Mouse (Mus musculus): ENCODE results near the gene 1190005I06Rik. TPM values are rescaled to one million over a fixed set of nuclear protein-coding genes. Genes with fewer than 3 reads are reported as not detected.
A peak's percentile ranks its signal among the peaks of the same experiment; 100 is the strongest.

The 1190005I06Rik gene
- total and polyA plus RNA-seq, 2 experiments = 11.9 to 12.0 TPM

DNA sequence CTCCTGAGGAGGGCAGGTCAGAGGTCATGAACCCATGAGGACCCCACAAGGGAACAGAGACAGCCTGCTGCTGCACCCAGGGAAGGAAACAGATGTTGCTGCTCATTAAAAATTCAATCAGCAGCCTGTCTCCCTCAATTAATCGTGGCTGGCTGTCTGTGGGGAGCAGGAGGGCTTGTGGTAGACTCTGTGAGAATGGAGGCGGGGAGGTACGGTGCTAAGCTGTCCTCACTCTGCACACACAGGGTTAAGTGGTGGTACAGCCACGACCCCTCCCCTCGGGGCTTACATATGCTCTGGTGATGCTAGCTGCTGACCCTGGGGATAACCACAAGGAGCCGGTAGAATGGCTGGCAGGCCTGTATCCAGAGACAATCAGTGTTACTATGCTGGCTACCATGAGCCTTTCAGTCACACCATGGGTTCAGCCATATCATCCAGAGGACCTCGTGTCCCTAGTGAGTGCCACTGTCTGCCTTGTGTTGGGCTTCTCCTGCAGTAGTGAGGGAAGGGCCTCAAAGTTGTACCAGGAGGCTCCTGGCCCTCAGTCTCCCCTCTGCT, 82.2 kb downstream of the 1190005I06Rik start:
- peaks cover 4% of the 10 kb centered on the region for H3K79me2 ChIP-seq (ENCODE audit: control insufficient read depth, insufficient read depth, low read length)
- H3K9ac ChIP-seq (ENCODE audit: low read depth, low read length) = no peak overlapping the region
- no peak for TF ChIP-seq CTCF (IDR thresholded peaks at IDR 0.05; ENCODE audit: low read depth, low read length)
- no peak for TF ChIP-seq POLR2A (IDR thresholded peaks at IDR 0.05; ENCODE audit: extremely low read depth, insufficient read depth, low read length)
- H3K36me3 ChIP-seq (ENCODE audit: control insufficient read depth, insufficient read depth, low read length) = peaks cover 3% of the 10 kb centered on the region; the same call in 1 of the 2 replicates
- H3K27me3 ChIP-seq (ENCODE audit: control insufficient read depth, insufficient read depth, low read length) = no peaks in the 10 kb centered on the region
- H3K27ac ChIP-seq (replicated peaks; ENCODE audit: insufficient read depth, low read depth, low read length) = no peak overlapping the region
- 0 out of 2 replicates have a peak, but pooled peaks cover 1% of the 10 kb centered on the region for H3K4me1 ChIP-seq (ENCODE audit: control insufficient read depth, insufficient read depth, low read length)
- no peak for DNase-seq (ENCODE audit: extremely low read depth, low read depth, low spot score)
- WGBS = 81% methylated on average over 7 of the region's 7 CpGs
- no peak overlapping the region for H3K4me3 ChIP-seq (ENCODE audit: insufficient read depth, low read depth, low read length)

DNA sequence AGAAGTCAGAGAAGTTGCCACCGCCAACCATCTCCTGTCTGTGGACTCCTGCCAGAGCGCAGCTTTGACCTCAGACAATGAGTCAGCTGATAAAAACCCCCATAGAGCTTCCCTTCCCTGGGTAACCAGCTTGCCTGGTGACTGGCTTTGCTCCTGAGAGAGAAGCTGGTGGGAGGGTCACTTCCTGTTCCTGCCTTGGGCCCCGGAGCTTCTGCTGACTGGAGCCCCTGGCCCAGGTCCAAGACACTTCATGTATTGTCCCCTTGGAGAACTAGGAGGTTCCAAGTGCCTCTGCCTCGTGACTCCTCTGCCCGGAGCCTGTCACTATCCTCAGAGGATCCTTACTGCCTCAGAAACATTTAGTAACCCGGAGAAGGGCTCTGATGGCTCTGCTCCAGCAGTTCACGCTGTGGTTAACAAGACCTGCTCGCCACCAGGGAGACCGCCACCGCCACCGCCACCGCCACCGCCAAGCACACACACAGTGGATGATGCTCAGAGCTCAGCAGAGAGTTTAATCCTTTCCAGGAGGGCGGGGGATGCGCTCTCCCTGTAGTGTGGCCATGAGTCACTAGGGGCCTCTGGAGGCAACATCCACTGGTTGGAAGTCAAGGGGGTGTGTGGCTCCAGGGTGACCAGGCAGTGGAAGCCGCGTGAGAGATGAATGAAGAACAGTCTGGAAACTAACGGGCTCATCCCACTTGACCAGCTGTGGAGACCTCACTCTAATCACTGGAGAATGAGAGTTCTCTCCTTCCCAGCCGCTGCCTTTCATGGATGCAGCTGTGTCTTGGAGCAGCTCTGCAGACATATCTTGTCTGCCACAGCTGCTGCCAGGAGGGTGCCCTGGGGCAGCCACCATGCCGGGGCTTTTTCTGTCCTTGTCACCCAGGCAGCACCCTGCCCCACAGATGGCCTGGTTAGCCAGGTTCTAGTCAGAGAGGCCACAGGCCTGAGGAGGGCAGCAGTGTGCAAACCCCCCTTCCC, 83.3 kb downstream of the 1190005I06Rik start:
- H3K36me3 ChIP-seq (ENCODE audit: control insufficient read depth, insufficient read depth, low read length) = peaks cover 3% of the 10 kb centered on the region; the same call in 1 of the 2 replicates
- TF ChIP-seq CTCF (IDR thresholded peaks at IDR 0.05; ENCODE audit: low read depth, low read length) (no peak), POLR2A (IDR thresholded peaks at IDR 0.05; ENCODE audit: extremely low read depth, insufficient read depth, low read length) (no peak)
- H3K9ac ChIP-seq (ENCODE audit: low read depth, low read length) = 0 out of 2 replicates have a peak overlapping the region, but pooled peaks have one; percentile 25
- H3K27ac ChIP-seq (replicated peaks; ENCODE audit: insufficient read depth, low read depth, low read length) = no peak overlapping the region
- DNase-seq (ENCODE audit: extremely low read depth, low read depth, low spot score) = peak; percentile 60
- H3K79me2 ChIP-seq (ENCODE audit: control insufficient read depth, insufficient read depth, low read length) = peaks cover 9% of the 10 kb centered on the region
- no peaks in the 10 kb centered on the region for H3K27me3 ChIP-seq (ENCODE audit: control insufficient read depth, insufficient read depth, low read length)
- 60% methylated on average over 20 of the region's 20 CpGs for WGBS
- H3K4me1 ChIP-seq (ENCODE audit: control insufficient read depth, insufficient read depth, low read length) = peaks cover 3% of the 10 kb centered on the region
- H3K4me3 ChIP-seq (ENCODE audit: insufficient read depth, low read depth, low read length) = no peak overlapping the region

DNA sequence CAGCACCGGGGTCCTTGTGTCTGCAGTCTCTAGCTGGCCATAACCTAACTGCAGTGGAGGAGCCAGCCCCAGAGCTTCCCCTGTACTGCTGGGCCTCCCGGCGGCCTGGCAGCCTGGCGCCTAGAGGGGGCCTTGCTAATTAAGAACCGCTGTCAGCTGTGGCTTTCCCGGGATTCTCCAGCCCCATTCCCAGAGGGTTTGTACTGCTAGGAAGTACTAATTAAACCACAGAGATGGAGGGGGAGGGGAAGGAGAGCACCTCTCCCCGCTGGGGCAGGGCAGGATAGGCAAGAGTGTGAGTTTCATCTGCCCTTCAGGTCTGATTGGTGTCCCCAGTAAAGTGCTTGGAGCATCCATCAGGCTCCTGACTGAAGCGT, 84.1 kb downstream of the 1190005I06Rik start:
- no peak for DNase-seq (ENCODE audit: extremely low read depth, low read depth, low spot score)
- H3K4me1 ChIP-seq (ENCODE audit: control insufficient read depth, insufficient read depth, low read length) = peaks cover 3% of the 10 kb centered on the region
- no peak overlapping the region for H3K9ac ChIP-seq (ENCODE audit: low read depth, low read length)
- no peaks in the 10 kb centered on the region; the same call in 1 of the 2 replicates for H3K36me3 ChIP-seq (ENCODE audit: control insufficient read depth, insufficient read depth, low read length)
- H3K27ac ChIP-seq (replicated peaks; ENCODE audit: insufficient read depth, low read depth, low read length) = peak overlapping the region; percentile 33; the same call in 1 of the 2 replicates
- no peak overlapping the region for H3K4me3 ChIP-seq (ENCODE audit: insufficient read depth, low read depth, low read length)
- peaks cover 9% of the 10 kb centered on the region for H3K79me2 ChIP-seq (ENCODE audit: control insufficient read depth, insufficient read depth, low read length)
- WGBS = 71% methylated on average over 8 of the region's 8 CpGs
- no peak for TF ChIP-seq CTCF (IDR thresholded peaks at IDR 0.05; ENCODE audit: low read depth, low read length)
- TF ChIP-seq POLR2A (IDR thresholded peaks at IDR 0.05; ENCODE audit: extremely low read depth, insufficient read depth, low read length) = no peak
- no peaks in the 10 kb centered on the region for H3K27me3 ChIP-seq (ENCODE audit: control insufficient read depth, insufficient read depth, low read length)

DNA sequence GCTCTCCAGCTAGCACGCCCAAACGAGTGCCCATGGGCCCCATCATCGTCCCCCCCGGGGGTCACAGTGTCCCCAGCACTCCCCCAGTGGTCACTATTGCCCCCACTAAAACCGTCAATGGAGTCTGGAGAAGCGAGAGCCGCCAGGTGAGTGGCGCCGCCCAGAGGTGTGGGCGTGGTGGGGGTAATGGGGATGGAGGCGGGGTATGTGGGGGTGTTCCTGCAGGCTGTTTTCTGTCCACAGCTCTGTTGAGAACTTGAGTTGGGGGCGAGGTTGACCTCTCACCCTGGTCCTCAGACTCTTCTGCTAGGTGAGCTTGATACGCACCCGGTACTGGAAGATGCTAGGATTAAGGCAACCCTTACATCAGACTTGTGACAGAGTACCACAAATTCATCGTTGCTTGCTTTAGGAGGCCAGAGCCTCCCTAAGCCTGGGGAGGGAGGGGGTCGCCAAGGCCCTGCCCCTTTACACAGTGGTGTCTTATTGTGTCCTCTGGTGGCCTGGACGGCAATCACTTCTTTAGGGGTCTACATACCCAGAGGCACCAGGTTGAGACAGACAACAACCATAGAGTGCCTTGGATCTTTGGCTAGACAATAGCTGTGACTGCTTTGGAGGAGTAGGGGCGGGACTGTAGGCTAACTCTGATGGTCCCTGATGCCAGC, 84.6 kb downstream of the 1190005I06Rik start:
- Histone ChIP-seq H3K27ac (replicated peaks; ENCODE audit: insufficient read depth, low read depth, low read length) (no peak overlapping the region), H3K9ac (ENCODE audit: low read depth, low read length) (no peak overlapping the region), H3K4me1 (ENCODE audit: control insufficient read depth, insufficient read depth, low read length) (peaks cover 3% of the 10 kb centered on the region), H3K36me3 (ENCODE audit: control insufficient read depth, insufficient read depth, low read length) (no peaks in the 10 kb centered on the region), H3K79me2 (ENCODE audit: control insufficient read depth, insufficient read depth, low read length) (peaks cover 9% of the 10 kb centered on the region), H3K4me3 (ENCODE audit: insufficient read depth, low read depth, low read length) (no peak overlapping the region), H3K27me3 (ENCODE audit: control insufficient read depth, insufficient read depth, low read length) (no peaks in the 10 kb centered on the region)
- TF ChIP-seq POLR2A (IDR thresholded peaks at IDR 0.05; ENCODE audit: extremely low read depth, insufficient read depth, low read length) (no peak), CTCF (IDR thresholded peaks at IDR 0.05; ENCODE audit: low read depth, low read length) (no peak)
- no peak for DNase-seq (ENCODE audit: extremely low read depth, low read depth, low spot score)
- 93% methylated on average over 18 of the region's 18 CpGs for WGBS

DNA sequence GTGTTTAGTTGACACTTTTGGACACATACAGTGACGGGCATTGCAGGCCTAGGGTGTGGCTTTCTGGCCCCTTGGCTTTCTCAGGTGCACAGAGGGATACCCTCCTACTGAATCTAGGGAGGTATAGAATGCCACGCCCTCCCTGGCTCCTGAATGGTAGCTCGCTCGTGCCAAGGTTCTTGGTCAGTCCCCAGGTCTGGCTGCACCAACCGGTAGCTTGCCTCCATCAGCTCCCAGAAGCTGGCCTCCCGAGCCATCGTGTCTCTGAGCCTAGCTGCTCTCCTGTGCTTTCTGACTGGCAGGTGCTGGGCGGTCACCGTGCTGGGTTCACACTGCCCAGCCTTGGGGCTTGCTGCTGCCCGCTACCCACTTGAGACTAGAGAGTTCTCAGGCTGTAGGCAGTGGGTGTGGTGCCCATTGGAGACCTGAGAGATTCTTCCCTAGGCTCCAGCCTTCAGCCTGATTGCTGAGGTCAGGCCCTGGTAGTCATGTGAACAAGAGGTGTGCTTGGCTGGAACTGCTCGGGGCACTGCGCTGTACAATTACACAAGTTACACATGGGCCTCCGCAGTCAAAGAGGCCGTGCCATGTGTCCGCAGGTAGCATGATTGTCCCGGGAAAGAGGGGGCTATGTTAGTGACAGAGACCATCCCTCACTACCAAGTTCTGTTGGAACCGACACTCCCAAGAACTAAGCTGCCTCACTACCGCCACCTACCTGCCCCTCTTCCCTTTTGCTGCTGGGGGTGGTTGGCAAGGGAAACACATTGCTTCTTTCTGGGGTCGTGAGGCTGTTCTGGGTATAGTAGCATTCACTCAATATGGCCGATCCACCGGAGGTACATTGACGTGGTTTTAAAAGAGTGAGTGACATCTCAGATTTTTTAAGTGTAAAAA, 85.6 kb downstream of the 1190005I06Rik start:
- Histone ChIP-seq H3K79me2 (ENCODE audit: control insufficient read depth, insufficient read depth, low read length) (peaks cover 11% of the 10 kb centered on the region), H3K36me3 (ENCODE audit: control insufficient read depth, insufficient read depth, low read length) (no peaks in the 10 kb centered on the region), H3K4me3 (ENCODE audit: insufficient read depth, low read depth, low read length) (no peak overlapping the region), H3K4me1 (ENCODE audit: control insufficient read depth, insufficient read depth, low read length) (peaks cover 3% of the 10 kb centered on the region), H3K27ac (replicated peaks; ENCODE audit: insufficient read depth, low read depth, low read length) (no peak overlapping the region), H3K27me3 (ENCODE audit: control insufficient read depth, insufficient read depth, low read length) (no peaks in the 10 kb centered on the region), H3K9ac (ENCODE audit: low read depth, low read length) (no peak overlapping the region)
- 83% methylated on average over 22 of the region's 22 CpGs for WGBS
- no peak for DNase-seq (ENCODE audit: extremely low read depth, low read depth, low spot score)
- TF ChIP-seq POLR2A (IDR thresholded peaks at IDR 0.05; ENCODE audit: extremely low read depth, insufficient read depth, low read length) (no peak), CTCF (IDR thresholded peaks at IDR 0.05; ENCODE audit: low read depth, low read length) (peak; percentile 60)

Measured in liver, adult 2 months (tissue).